Mouse (Mus musculus) hindbrain, embryonic 14.5 days (tissue): ENCODE measurements around the gene Khdrbs2. TPM values are rescaled to one million over a fixed set of nuclear protein-coding genes. Genes with fewer than 3 reads are reported as not detected.

Experiments
- ATAC-seq: fragments of 200-750 bp; cut with Nextera tagmentation; 2 replicates; pipeline ENCODE4 v1.8.0; 2017; ENCODE audit warnings: moderate number of reproducible peaks, mild to moderate bottlenecking, moderate TSS enrichment, moderate library complexity; ENCODE audit not compliant: low FRiP score
- DNase-seq: peaks from one replicate; pipeline ENCODE4 v3.0.0-alpha.2; 2015; ENCODE audit warnings: low spot score
- H3K27ac ChIP-seq: fragments of 300-500 bp; sonication (generic); 2 replicates; pipeline ENCODE4 v1.5.1; 2014; ENCODE audit warnings: mild to moderate bottlenecking, moderate library complexity
- H3K27me3 ChIP-seq: fragments of 300-500 bp; sonication (generic); 2 replicates; pipeline ENCODE4 v1.6.1; 2014; ENCODE audit warnings: mild to moderate bottlenecking, low read length, mixed read lengths; ENCODE audit not compliant: control insufficient read depth, insufficient read depth
- H3K36me3 ChIP-seq: fragments of 300-500 bp; sonication (generic); replicated peaks from 2 replicates; pipeline ENCODE4 v1.6.1; 2014; ENCODE audit not compliant: control insufficient read depth, insufficient read depth
- H3K4me1 ChIP-seq: fragments of 300-500 bp; sonication (generic); replicated peaks from 2 replicates; pipeline ENCODE4 v1.6.1; 2014; ENCODE audit warnings: antibody characterized with exemption, low read length, mixed read lengths; ENCODE audit not compliant: control insufficient read depth, insufficient read depth
- H3K4me2 ChIP-seq: fragments of 300-500 bp; sonication (generic); replicated peaks from 2 replicates; pipeline ENCODE4 v1.6.1; 2014; ENCODE audit warnings: mild to moderate bottlenecking, moderate library complexity
- H3K4me3 ChIP-seq: fragments of 300-500 bp; sonication (generic); replicated peaks from 2 replicates; pipeline ENCODE4 v1.5.1; 2014; ENCODE audit warnings: mild to moderate bottlenecking, low read length
- H3K9ac ChIP-seq: fragments of 300-500 bp; sonication (generic); 2 replicates; pipeline ENCODE4 v1.6.1; 2014
- H3K9me3 ChIP-seq: fragments of 300-500 bp; sonication (generic); 2 replicates; pipeline ENCODE4 v1.6.1; 2016; ENCODE audit warnings: low read length; ENCODE audit not compliant: control insufficient read depth
- WGBS: fragments of 180-500 bp; shearing (Covaris S2); extraction: QIAGEN DNeasy Blood & Tissue Kit; methylation state at CpG from one replicate; pipeline ENCODE4 v1.1.7; 2014; 5-methylcytosine and 5-hydroxymethylcytosine counted together
- polyA plus RNA-seq: library from polyadenylated mRNA; unstranded; fragments of >200 nt; fragmentation: Nextera tagmentation; extraction: Ambion mirVana; gene quantifications from 2 replicates; pipeline ENCODE4 v1.2.1, GENCODE M21; 2014

Gene Khdrbs2
- polyA plus RNA-seq, 1 experiment from 2014 or later: 71.0 TPM

DNA sequence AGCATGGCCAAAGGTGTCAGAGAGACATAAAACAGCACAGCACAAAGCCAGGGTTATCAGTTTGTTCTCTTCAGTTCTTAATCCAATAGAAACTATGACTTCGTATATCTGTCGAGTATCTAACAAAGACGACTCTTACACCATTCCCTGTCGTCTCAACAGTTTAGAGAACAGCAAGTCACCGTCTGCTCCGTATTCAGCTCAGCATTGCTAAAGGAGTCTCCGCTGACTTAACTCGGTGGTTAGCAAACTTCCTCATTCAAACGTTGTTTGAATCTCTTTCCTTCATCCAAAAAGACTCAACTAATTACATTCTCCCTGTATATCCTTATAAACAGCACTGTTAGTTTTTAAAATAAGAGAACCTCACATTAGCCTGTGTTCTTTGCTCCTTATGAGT is 521.3 kb downstream of the Khdrbs2 start:
- Histone ChIP-seq H3K9ac (no peak overlapping the region), H3K27ac (no peak overlapping the region), H3K4me3 (no peak overlapping the region), H3K9me3 (no peaks in the 10 kb centered on the region), H3K4me1 (no peaks in the 10 kb centered on the region), H3K36me3 (no peaks in the 10 kb centered on the region), H3K4me2 (no peak overlapping the region), H3K27me3 (no peaks in the 10 kb centered on the region)
- 93% methylated on average over 9 of the region's 9 CpGs for WGBS
- DNase-seq (no peak), ATAC-seq (no peak)

DNA sequence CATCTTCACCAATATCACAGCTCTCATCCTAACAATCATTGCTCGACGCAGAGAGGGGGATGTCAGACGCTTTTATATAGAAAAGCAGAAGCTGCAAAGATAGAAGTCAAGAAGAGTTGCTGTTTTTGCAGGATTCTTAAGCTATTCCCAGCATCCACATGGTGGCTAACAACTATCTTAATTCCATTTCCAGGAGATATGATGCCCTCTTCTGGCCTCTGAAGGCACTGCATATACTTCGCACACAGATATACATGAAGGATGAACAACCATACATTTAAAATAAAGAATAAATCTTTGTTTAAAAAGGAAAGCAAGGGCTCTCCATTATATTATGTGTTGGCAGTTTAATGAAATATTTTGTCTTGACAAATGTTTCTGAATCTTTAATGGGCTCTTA is 527.6 kb downstream of the Khdrbs2 start:
- Histone ChIP-seq H3K36me3 (no peaks in the 10 kb centered on the region), H3K27ac (no peak overlapping the region), H3K9me3 (0 out of 2 replicates have a peak, but pooled peaks cover 3% of the 10 kb centered on the region), H3K4me1 (no peaks in the 10 kb centered on the region), H3K27me3 (no peaks in the 10 kb centered on the region), H3K4me2 (no peak overlapping the region), H3K9ac (no peak overlapping the region), H3K4me3 (no peak overlapping the region)
- DNase-seq (no peak), ATAC-seq (no peak)
- WGBS: 97% methylated on average over 4 of the region's 4 CpGs

DNA sequence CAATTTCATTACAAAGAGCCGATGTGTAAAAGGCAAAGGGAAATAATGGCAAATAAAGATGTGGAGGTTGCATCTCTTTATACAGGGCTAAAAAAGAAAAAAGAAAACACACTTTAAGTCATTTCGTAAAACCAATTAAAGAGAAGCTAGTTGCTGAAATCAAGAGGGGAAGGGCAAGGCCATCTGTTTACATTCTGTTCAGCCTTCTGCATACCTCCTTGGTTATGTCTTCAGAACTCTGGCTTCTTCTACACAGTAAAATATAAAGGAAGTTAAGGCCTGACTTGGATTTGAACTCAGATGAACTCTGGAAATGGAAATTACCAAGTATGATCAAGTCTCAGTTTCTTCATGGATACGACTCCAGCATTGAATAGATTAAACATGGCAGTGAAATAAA is 528.8 kb downstream of the Khdrbs2 start:
- no peak overlapping the region for H3K4me3 ChIP-seq
- no peak overlapping the region for H3K4me2 ChIP-seq
- no peaks in the 10 kb centered on the region for H3K27me3 ChIP-seq
- H3K9me3 ChIP-seq: 0 out of 2 replicates have a peak, but pooled peaks cover 3% of the 10 kb centered on the region
- H3K4me1 ChIP-seq: no peaks in the 10 kb centered on the region
- no peak overlapping the region for H3K27ac ChIP-seq
- 87% methylated on average over 3 of the region's 3 CpGs for WGBS
- DNase-seq: no peak
- no peak for ATAC-seq
- no peak overlapping the region for H3K9ac ChIP-seq
- no peaks in the 10 kb centered on the region for H3K36me3 ChIP-seq
